Mouse (Mus musculus) kidney, embryonic 14.5 days (tissue): Measurements from ENCODE around the gene Klf2. TPM values are rescaled to one million over a fixed set of nuclear protein-coding genes. Genes with fewer than 3 reads are reported as not detected.

ENCODE experiments used
- ATAC-seq: fragments of 200-750 bp; cut with Nextera tagmentation; 2 replicates; pipeline ENCODE4 v1.8.0; 2017; ENCODE audit warnings: moderate number of reproducible peaks, mild to moderate bottlenecking, moderate TSS enrichment, moderate library complexity; ENCODE audit not compliant: low FRiP score, low TSS enrichment
- H3K27ac ChIP-seq: fragments of 300-500 bp; sonication (generic); 2 replicates; pipeline ENCODE4 v1.5.1; 2014; ENCODE audit warnings: low read depth, mild to moderate bottlenecking, low read length, moderate library complexity, mixed read lengths
- H3K27me3 ChIP-seq: fragments of 300-500 bp; sonication (generic); 2 replicates; pipeline ENCODE4 v1.6.1; 2014; ENCODE audit warnings: mild to moderate bottlenecking, low read length; ENCODE audit not compliant: control insufficient read depth, insufficient read depth
- H3K36me3 ChIP-seq: fragments of 300-500 bp; sonication (generic); 2 replicates; pipeline ENCODE4 v1.6.1; 2014; ENCODE audit warnings: low read length, mixed read lengths; ENCODE audit not compliant: control insufficient read depth, insufficient read depth
- H3K4me1 ChIP-seq: fragments of 300-500 bp; sonication (generic); 2 replicates; pipeline ENCODE4 v1.6.1; 2014; ENCODE audit warnings: low read length, mixed read lengths; ENCODE audit not compliant: control insufficient read depth, insufficient read depth
- H3K4me2 ChIP-seq: fragments of 300-500 bp; sonication (generic); replicated peaks from 2 replicates; pipeline ENCODE4 v1.6.1; 2014; ENCODE audit warnings: low read depth, mild to moderate bottlenecking, low read length
- H3K4me3 ChIP-seq: fragments of 300-500 bp; sonication (generic); 2 replicates; pipeline ENCODE4 v1.5.1; 2014; ENCODE audit warnings: mild to moderate bottlenecking, low read length
- H3K9ac ChIP-seq: fragments of 300-500 bp; sonication (generic); 2 replicates; pipeline ENCODE4 v1.6.1; 2014; ENCODE audit warnings: low read depth, mild to moderate bottlenecking, low read length, moderate library complexity
- H3K9me3 ChIP-seq: fragments of 300-500 bp; sonication (generic); 2 replicates; pipeline ENCODE4 v1.6.1; 2016; ENCODE audit warnings: low read length; ENCODE audit not compliant: control insufficient read depth
- WGBS: fragments of 180-500 bp; shearing (Covaris S2); extraction: QIAGEN DNeasy Blood & Tissue Kit; methylation state at CpG from one replicate; pipeline ENCODE4 v1.1.7; 2014; 5-methylcytosine and 5-hydroxymethylcytosine counted together
- polyA plus RNA-seq: library from polyadenylated mRNA; unstranded; fragments of >200 nt; fragmentation: Nextera tagmentation; extraction: Ambion mirVana; gene quantifications from 2 replicates; pipeline ENCODE4 v1.2.1, GENCODE M21; 2014

Gene Klf2
- polyA plus RNA-seq, 1 experiment from 2014 or later: 12.1 TPM

GRCm38 (mm10) chr8:72281634-72282033 lies 37.2 kb upstream of the Klf2 start:
- H3K4me1 ChIP-seq: no peaks in the 10 kb centered on the region
- H3K27ac ChIP-seq: no peak overlapping the region
- 42% methylated on average over 3 of the region's 3 CpGs for WGBS
- no peaks in the 10 kb centered on the region for H3K36me3 ChIP-seq
- no peak overlapping the region for H3K9ac ChIP-seq
- H3K27me3 ChIP-seq: no peaks in the 10 kb centered on the region
- no peaks in the 10 kb centered on the region for H3K9me3 ChIP-seq
- 0 out of 2 replicates have a peak, but pooled peaks have one; percentile 46 for ATAC-seq
- H3K4me2 ChIP-seq: no peak overlapping the region
- H3K4me3 ChIP-seq: no peak overlapping the region

GRCm38 (mm10) chr8:72285285-72285684 lies 33.5 kb upstream of the Klf2 start:
- Histone ChIP-seq H3K4me3 (no peak overlapping the region), H3K4me1 (no peaks in the 10 kb centered on the region), H3K4me2 (no peak overlapping the region), H3K9ac (no peak overlapping the region), H3K27ac (no peak overlapping the region), H3K36me3 (no peaks in the 10 kb centered on the region), H3K9me3 (no peaks in the 10 kb centered on the region), H3K27me3 (no peaks in the 10 kb centered on the region)
- 83% methylated on average over 4 of the region's 4 CpGs for WGBS
- no peak for ATAC-seq

- Histone ChIP-seq H3K4me2 (no peak overlapping the region), H3K36me3 (no peaks in the 10 kb centered on the region), H3K27me3 (no peaks in the 10 kb centered on the region), H3K4me1 (no peaks in the 10 kb centered on the region), H3K9me3 (no peaks in the 10 kb centered on the region), H3K9ac (no peak overlapping the region), H3K27ac (no peak overlapping the region), H3K4me3 (no peak overlapping the region)
- no peak for ATAC-seq
Observed at GRCm38 (mm10) chr8:72289051-72289450, 29.8 kb upstream of the Klf2 start.

GRCm38 (mm10) chr8:72291104-72291503 lies 27.7 kb upstream of the Klf2 start:
- Histone ChIP-seq H3K9me3 (no peaks in the 10 kb centered on the region), H3K4me1 (no peaks in the 10 kb centered on the region), H3K9ac (no peak overlapping the region), H3K27ac (no peak overlapping the region), H3K27me3 (no peaks in the 10 kb centered on the region), H3K4me2 (no peak overlapping the region), H3K36me3 (no peaks in the 10 kb centered on the region), H3K4me3 (no peak overlapping the region)
- no peak for ATAC-seq
- 88% methylated on average over 2 of the region's 2 CpGs for WGBS

GRCm38 (mm10) chr8:72293309-72293708 lies 25.5 kb upstream of the Klf2 start:
- Histone ChIP-seq H3K36me3 (no peaks in the 10 kb centered on the region), H3K4me1 (no peaks in the 10 kb centered on the region), H3K27ac (no peak overlapping the region), H3K9me3 (no peaks in the 10 kb centered on the region), H3K4me2 (no peak overlapping the region), H3K4me3 (no peak overlapping the region), H3K9ac (no peak overlapping the region), H3K27me3 (no peaks in the 10 kb centered on the region)
- no peak for ATAC-seq

- no peaks in the 10 kb centered on the region for H3K36me3 ChIP-seq
- H3K9me3 ChIP-seq: no peaks in the 10 kb centered on the region
- 66% methylated on average over 3 of the region's 3 CpGs for whole genome bisulfite sequencing
- H3K4me2 ChIP-seq: no peak overlapping the region
- peak overlapping the region; percentile 63 for H3K27ac ChIP-seq
- no peaks in the 10 kb centered on the region for H3K4me1 ChIP-seq
- H3K9ac ChIP-seq: no peak overlapping the region
- no peak for ATAC-seq
- H3K27me3 ChIP-seq: no peaks in the 10 kb centered on the region
- no peak overlapping the region for H3K4me3 ChIP-seq
Observed at GRCm38 (mm10) chr8:72295125-72295524, 23.7 kb upstream of the Klf2 start.

GRCm38 (mm10) chr8:72295679-72296078 lies 23.2 kb upstream of the Klf2 start:
- WGBS: 45% methylated on average over 8 of the region's 8 CpGs

GRCm38 (mm10) chr8:72296561-72296960 lies 22.3 kb upstream of the Klf2 start:
- H3K9me3 ChIP-seq: no peaks in the 10 kb centered on the region
- no peak overlapping the region for H3K4me3 ChIP-seq
- H3K27ac ChIP-seq: no peak overlapping the region
- H3K27me3 ChIP-seq: no peaks in the 10 kb centered on the region
- H3K4me1 ChIP-seq: 0 out of 2 replicates have a peak, but pooled peaks cover 3% of the 10 kb centered on the region
- no peak for ATAC-seq
- H3K4me2 ChIP-seq: no peak overlapping the region
- H3K36me3 ChIP-seq: no peaks in the 10 kb centered on the region
- no peak overlapping the region for H3K9ac ChIP-seq
- 85% methylated on average over 8 of the region's 8 CpGs for WGBS

More at GRCm38 (mm10) chr8:72295679-72296078, 23.2 kb upstream of the Klf2 start:
- no peaks in the 10 kb centered on the region for H3K9me3 ChIP-seq
- peak overlapping the region; percentile 63 for H3K27ac ChIP-seq
- H3K4me2 ChIP-seq: no peak overlapping the region
- no peaks in the 10 kb centered on the region for H3K4me1 ChIP-seq
- H3K36me3 ChIP-seq: no peaks in the 10 kb centered on the region
- no peak overlapping the region for H3K9ac ChIP-seq
- peak; percentile 89 for ATAC-seq
- no peak overlapping the region for H3K4me3 ChIP-seq
- no peaks in the 10 kb centered on the region for H3K27me3 ChIP-seq

GRCm38 (mm10) chr8:72298928-72299327 lies 19.9 kb upstream of the Klf2 start:
- Histone ChIP-seq H3K27ac (no peak overlapping the region), H3K9ac (no peak overlapping the region), H3K36me3 (no peaks in the 10 kb centered on the region), H3K4me1 (0 out of 2 replicates have a peak, but pooled peaks cover 5% of the 10 kb centered on the region), H3K4me2 (no peak overlapping the region), H3K27me3 (no peaks in the 10 kb centered on the region), H3K4me3 (no peak overlapping the region), H3K9me3 (no peaks in the 10 kb centered on the region)
- no peak for ATAC-seq
- 89% methylated on average over 1 of the region's 1 CpGs for WGBS
